Mouse (Mus musculus) adrenal gland, adult 2 months (tissue): ENCODE results near the gene Vwde. TPM values are rescaled to one million over a fixed set of nuclear protein-coding genes. Genes with fewer than 3 reads are reported as not detected.

Source experiments
- DNase-seq: peaks from one replicate; pipeline ENCODE4 v3.0.0; 2021
- long read RNA-seq: library from polyadenylated mRNA; stranded (forward); transcript quantifications from one replicate; pipeline ENCODE4 v2.0.0, GENCODE M21; 2021
- polyA plus RNA-seq: library from polyadenylated mRNA; depleted of rRNA; stranded (reverse); fragments of >200 nt; gene quantifications from 2 replicates; pipeline ENCODE4 v1.2.3, GENCODE M21; 2012; rRNA removed
- total RNA-seq, 2 experiments: library from RNA; stranded (reverse); gene quantifications; 2 replicates each; pipeline ENCODE4 v1.2.3; 2021

The Vwde gene
- total RNA-seq: not detected
- not detected in 2 replicates for polyA plus RNA-seq
- long read RNA-seq: 0 reads

- DNase-seq: peak; percentile 4
Measured at GRCm38 (mm10) chr6:13224596-13225227, at the start of gene Vwde. Vwde (minus strand) TSS chr6:13224965.

- no peak for DNase-seq
Measured at GRCm38 (mm10) chr6:13255341-13255740, 30.6 kb upstream of the Vwde start.

- no peak for DNase-seq
Measured at GRCm38 (mm10) chr6:13248317-13248969, 23.7 kb upstream of the Vwde start.

- DNase-seq: no peak
Measured at GRCm38 (mm10) chr6:13206157-13206556, 18.6 kb downstream of the Vwde start.

- no peak for DNase-seq
Measured at GRCm38 (mm10) chr6:13197486-13197885, 27.3 kb downstream of the Vwde start.

- no peak for DNase-seq
Measured at GRCm38 (mm10) chr6:13186836-13187235, 37.9 kb downstream of the Vwde start.

- DNase-seq: no peak
Measured at GRCm38 (mm10) chr6:13180061-13180460, 44.7 kb downstream of the Vwde start.

GRCm38 (mm10) chr6:13169459-13170150 is 55.2 kb downstream of the Vwde start:
- no peak for DNase-seq

- no peak for DNase-seq
Measured at GRCm38 (mm10) chr6:13166240-13166937, 58.4 kb downstream of the Vwde start.

GRCm38 (mm10) chr6:13159437-13159836 is 65.3 kb downstream of the Vwde start:
- DNase-seq: no peak

GRCm38 (mm10) chr6:13153888-13154697 is 70.7 kb downstream of the Vwde start:
- DNase-seq: no peak

- DNase-seq: peak; percentile 23
Measured at GRCm38 (mm10) chr6:13152062-13152640, 72.6 kb downstream of the Vwde start.

- DNase-seq: no peak
Measured at GRCm38 (mm10) chr6:13137255-13137654, 87.5 kb downstream of the Vwde start.

GRCm38 (mm10) chr6:13108662-13109061 is 116.1 kb downstream of the Vwde start:
- peak; percentile 6 for DNase-seq

Other genes with a start within 250 kb of the Vwde start
- 100 to 1,000 TPM; 145 to 149 TPM for gene Tmem106b, start 155.2 kb downstream of the Vwde start, total RNA-seq
- gene Tmem106b, start 155.2 kb downstream of the Vwde start, polyA plus RNA-seq: 21.8 and 26.3 TPM in 2 replicates